Mouse (Mus musculus): ENCODE results near the gene Inka1.

- TF ChIP-seq CTCF (IDR thresholded peaks at IDR 0.05; ENCODE audit: low read depth) (no peak), EP300 (IDR thresholded peaks at IDR 0.05; ENCODE audit: low read depth) (no peak)
Observed at GRCm38 (mm10) chr9:108020741-108021140, 35.1 kb upstream of the Inka1 start.

Measured in liver, postnatal 0 days (tissue).